Mouse (Mus musculus) midbrain, postnatal 0 days (tissue): ENCODE measurements around the gene Dmd. TPM values are rescaled to one million over a fixed set of nuclear protein-coding genes. Genes with fewer than 3 reads are reported as not detected.
A peak's percentile ranks its signal among the peaks of the same experiment; 100 is the strongest.
"Not testable (repeated sequence)": the region's sequence is repeated elsewhere in the genome, so short reads cannot be mapped to it uniquely, and the experiment has no call there.

Experiments
- ATAC-seq: fragments of 200-750 bp; cut with Nextera tagmentation; 2 replicates; pipeline ENCODE4 v1.8.0; 2017; ENCODE audit warnings: moderate number of reproducible peaks, mild to moderate bottlenecking, moderate TSS enrichment, moderate library complexity; ENCODE audit not compliant: low FRiP score
- DNase-seq: peaks from one replicate; pipeline ENCODE4 v3.0.0-alpha.2; 2015; ENCODE audit warnings: low spot score
- H3K27ac ChIP-seq: fragments of 300-500 bp; sonication (generic); 2 replicates; pipeline ENCODE4 v1.5.1; 2014; ENCODE audit warnings: low read depth, mild to moderate bottlenecking, low read length, mixed read lengths
- H3K27me3 ChIP-seq: fragments of 300-500 bp; sonication (generic); 2 replicates; pipeline ENCODE4 v1.6.1; 2014; ENCODE audit warnings: low read length, control low read depth, mixed read lengths; ENCODE audit not compliant: insufficient read depth
- H3K36me3 ChIP-seq: fragments of 300-500 bp; sonication (generic); 2 replicates; pipeline ENCODE4 v1.6.1; 2014; ENCODE audit warnings: low read length, control low read depth, mixed read lengths; ENCODE audit not compliant: insufficient read depth
- H3K4me1 ChIP-seq: fragments of 300-500 bp; sonication (generic); 2 replicates; pipeline ENCODE4 v1.6.1; 2014; ENCODE audit warnings: mild to moderate bottlenecking, control low read depth, antibody characterized with exemption, low read length, mixed read lengths; ENCODE audit not compliant: insufficient read depth
- H3K4me2 ChIP-seq: fragments of 300-500 bp; sonication (generic); 2 replicates; pipeline ENCODE4 v1.6.1; 2014; ENCODE audit warnings: low read depth, mild to moderate bottlenecking, low read length, mixed read lengths; ENCODE audit not compliant: poor library complexity, severe bottlenecking
- H3K4me3 ChIP-seq: fragments of 300-500 bp; sonication (generic); 2 replicates; pipeline ENCODE4 v1.5.1; 2014; ENCODE audit warnings: low read depth, mild to moderate bottlenecking, low read length, moderate library complexity
- H3K9ac ChIP-seq: fragments of 300-500 bp; sonication (generic); replicated peaks from 2 replicates; pipeline ENCODE4 v1.6.1; 2014; ENCODE audit warnings: mild to moderate bottlenecking, low read length, moderate library complexity, mixed read lengths; ENCODE audit not compliant: poor library complexity, severe bottlenecking
- H3K9me3 ChIP-seq: fragments of 300-500 bp; sonication (generic); 2 replicates; pipeline ENCODE4 v1.6.1; 2016; ENCODE audit warnings: low read length, control low read depth
- CTCF ChIP-seq: IDR thresholded peaks from 2 replicates; pipeline ENCODE4 v1.5.1; 2016; ENCODE audit warnings: antibody characterized with exemption, mild to moderate bottlenecking
- WGBS: fragments of 180-500 bp; shearing (Covaris S2); extraction: QIAGEN DNeasy Blood & Tissue Kit; methylation state at CpG from one replicate; pipeline ENCODE4 v1.1.7; 2014; 5-methylcytosine and 5-hydroxymethylcytosine counted together
- polyA plus RNA-seq: library from polyadenylated mRNA; unstranded; fragments of >200 nt; fragmentation: Nextera tagmentation; extraction: Ambion mirVana; gene quantifications from 2 replicates; pipeline ENCODE4 v1.2.1, GENCODE M21; 2015
- total RNA-seq: library from RNA; depleted of rRNA; stranded (reverse); fragments of >200 nt; gene quantifications from 2 replicates; pipeline ENCODE4 v1.2.3, GENCODE M21; 2014

Dmd gene
- total and polyA plus RNA-seq, 2 experiments from 2014 or later, result 22.6 to 55.6 TPM

DNA sequence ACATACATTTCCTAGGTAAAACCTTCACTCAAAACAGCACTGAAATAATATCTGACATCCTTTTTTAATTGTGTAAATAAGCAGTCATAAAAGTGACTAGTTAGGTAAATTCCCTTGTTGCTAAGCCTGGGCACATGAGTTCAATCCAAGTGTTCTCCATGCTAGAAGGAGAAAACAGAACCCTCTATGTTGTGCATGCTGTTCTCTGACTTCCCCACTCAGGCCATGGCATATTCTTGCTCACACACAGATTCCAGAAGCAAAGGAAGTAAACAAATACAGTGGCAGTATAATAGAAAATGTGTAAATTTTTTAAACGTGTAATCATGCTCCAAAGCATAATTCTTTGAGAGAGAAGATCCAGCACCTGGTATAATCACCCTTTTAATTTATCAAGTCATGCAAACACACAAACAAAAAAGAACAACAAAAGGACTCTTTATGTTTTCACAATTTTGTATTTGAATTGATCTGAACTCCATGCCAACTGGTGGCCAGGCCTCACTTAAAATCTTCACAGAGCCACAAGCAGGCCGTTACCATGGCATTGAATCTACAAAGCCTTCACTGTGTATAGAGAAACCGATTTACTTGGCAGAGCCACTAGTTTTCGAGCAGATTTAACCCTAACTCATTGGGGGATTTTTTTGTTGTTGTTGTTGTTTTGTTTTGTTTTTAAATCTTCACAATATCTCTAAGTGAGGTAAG lies 797.8 kb downstream of the Dmd start:
- Histone ChIP-seq H3K4me3 (no peak overlapping the region), H3K4me2 (no peak overlapping the region), H3K36me3 (no peaks in the 10 kb centered on the region), H3K27ac (no peak overlapping the region), H3K9me3 (no peaks in the 10 kb centered on the region), H3K9ac (no peak overlapping the region), H3K4me1 (no peaks in the 10 kb centered on the region), H3K27me3 (no peaks in the 10 kb centered on the region)
- DNase-seq, result peak; percentile 67
- TF ChIP-seq CTCF, result no peak
- no peak for ATAC-seq
- WGBS, result 31% methylated on average over 4 of the region's 4 CpGs

DNA sequence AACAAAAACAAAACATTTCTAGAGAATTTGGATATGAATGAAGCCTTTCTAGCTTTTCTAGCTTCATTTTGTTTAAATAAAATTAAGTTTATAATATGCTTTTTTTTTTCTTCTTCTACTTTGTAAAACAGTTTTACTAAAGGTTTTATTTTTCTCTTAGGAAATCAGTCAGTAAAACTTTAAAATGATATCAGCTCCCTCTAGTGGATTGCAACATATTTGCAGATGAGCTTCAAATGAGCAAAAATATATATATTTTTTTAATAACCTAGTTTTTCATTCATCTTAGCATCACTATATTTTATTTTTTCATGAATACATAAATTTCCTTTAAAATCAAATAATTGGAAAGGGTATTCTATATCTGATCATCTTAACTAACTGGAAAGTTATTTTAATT lies 838.7 kb downstream of the Dmd start:
- Histone ChIP-seq H3K4me2 (no peak overlapping the region), H3K9ac (no peak overlapping the region), H3K27me3 (no peaks in the 10 kb centered on the region), H3K36me3 (no peaks in the 10 kb centered on the region), H3K4me3 (no peak overlapping the region), H3K9me3 (no peaks in the 10 kb centered on the region), H3K27ac (no peak overlapping the region), H3K4me1 (no peaks in the 10 kb centered on the region)
- TF ChIP-seq CTCF, result peak; percentile 57
- ATAC-seq (no peak), DNase-seq (peak; percentile 21)

DNA sequence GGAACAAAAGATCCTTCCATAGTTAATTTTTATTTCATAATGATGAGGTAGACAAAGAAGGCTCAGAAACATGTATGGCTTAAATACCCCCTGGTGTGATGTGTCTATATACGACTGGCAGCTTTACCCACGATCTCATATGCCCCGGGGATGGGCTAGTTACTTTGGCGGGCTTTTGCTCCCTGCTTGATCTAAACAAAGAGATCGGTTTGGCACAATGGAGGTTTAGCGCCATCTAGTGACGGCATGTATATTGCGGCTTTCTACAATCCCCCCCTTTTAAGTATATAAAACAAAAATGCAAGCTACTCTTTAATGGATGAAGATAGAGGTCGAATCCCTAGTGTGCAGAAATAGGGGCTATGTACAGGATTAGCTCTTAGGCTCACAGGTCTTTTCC lies 918.8 kb downstream of the Dmd start:
- peak; percentile 26 for DNase-seq
- WGBS, result 50% methylated on average over 9 of the region's 9 CpGs
- not testable (repeated sequence) for ATAC-seq, H3K4me2 ChIP-seq, H3K4me3 ChIP-seq, H3K27ac ChIP-seq, H3K9ac ChIP-seq, H3K4me1 ChIP-seq, H3K9me3 ChIP-seq, H3K36me3 ChIP-seq, H3K27me3 ChIP-seq
- TF ChIP-seq CTCF, result peak; percentile 52

DNA sequence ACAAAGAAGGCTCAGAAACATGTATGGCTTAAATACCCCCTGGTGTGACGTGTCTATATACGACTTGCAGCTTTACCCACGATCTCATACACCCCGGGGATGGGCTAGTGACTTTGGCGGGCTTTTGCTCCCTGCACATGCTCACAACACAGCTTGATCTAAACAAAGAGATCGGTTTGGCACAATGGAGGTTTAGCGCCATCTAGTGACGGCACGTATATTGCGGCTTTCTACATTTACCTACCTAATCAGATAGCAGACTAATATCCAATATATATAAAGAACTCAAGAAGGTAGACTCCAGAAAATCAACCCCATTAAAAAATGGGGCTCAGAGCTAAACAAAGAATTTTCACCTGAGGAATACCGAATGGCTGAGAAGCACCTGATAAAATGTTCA lies 926.7 kb downstream of the Dmd start:
- H3K36me3 ChIP-seq, H3K4me1 ChIP-seq, ATAC-seq, H3K4me2 ChIP-seq, H3K27ac ChIP-seq, H3K27me3 ChIP-seq, H3K4me3 ChIP-seq, DNase-seq, H3K9ac ChIP-seq, H3K9me3 ChIP-seq: not testable (repeated sequence)
- 91% methylated on average over 11 of the region's 11 CpGs for WGBS

DNA sequence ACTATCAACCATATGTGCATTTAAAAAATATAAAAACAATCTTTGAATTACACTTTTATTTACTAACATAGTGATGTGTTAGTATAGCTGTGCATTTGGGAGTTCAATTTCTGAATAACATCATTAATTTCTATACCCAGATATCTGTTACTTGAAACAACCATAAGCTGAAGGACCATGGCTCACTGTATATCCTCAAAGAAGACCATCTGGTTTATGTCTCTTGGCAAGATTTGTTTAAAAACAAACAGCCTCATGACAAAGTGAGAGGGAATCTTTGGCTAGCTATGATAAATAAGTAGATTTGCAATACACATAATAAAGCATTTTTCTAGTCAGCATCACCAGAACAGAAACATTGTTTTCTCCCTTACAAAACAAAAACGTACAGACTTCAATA lies 1027.2 kb downstream of the Dmd start:
- Histone ChIP-seq H3K4me3 (no peak overlapping the region), H3K4me2 (no peak overlapping the region), H3K9ac (no peak overlapping the region), H3K9me3 (no peaks in the 10 kb centered on the region), H3K27ac (no peak overlapping the region), H3K4me1 (no peaks in the 10 kb centered on the region), H3K36me3 (no peaks in the 10 kb centered on the region), H3K27me3 (no peaks in the 10 kb centered on the region)
- DNase-seq (no peak), ATAC-seq (no peak)
- WGBS, result 62% methylated on average over 1 of the region's 1 CpGs
- no peak for TF ChIP-seq CTCF

DNA sequence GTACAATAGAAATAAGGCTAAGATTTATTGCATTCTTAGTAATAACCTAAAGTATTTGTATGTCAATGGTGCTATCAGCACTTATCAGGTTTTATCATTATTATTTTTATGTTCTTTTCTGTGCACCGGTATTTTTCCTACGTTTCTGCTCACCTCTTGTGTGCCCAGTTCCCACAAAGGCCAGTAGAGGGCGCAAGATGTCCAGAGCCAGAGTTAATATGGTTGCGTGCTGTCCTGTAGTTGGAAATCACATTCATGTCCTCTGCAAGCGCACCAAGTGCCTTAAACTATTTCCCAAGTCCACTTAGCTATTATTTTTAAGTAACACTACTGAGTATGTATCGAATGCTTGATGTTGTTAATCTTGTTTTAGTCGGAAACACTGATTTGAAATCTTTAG lies 1052.6 kb downstream of the Dmd start:
- WGBS, result 42% methylated on average over 7 of the region's 7 CpGs
- Histone ChIP-seq H3K4me2 (no peak overlapping the region), H3K27ac (no peak overlapping the region), H3K4me3 (no peak overlapping the region), H3K36me3 (no peaks in the 10 kb centered on the region), H3K4me1 (no peaks in the 10 kb centered on the region), H3K27me3 (no peaks in the 10 kb centered on the region), H3K9ac (no peak overlapping the region), H3K9me3 (no peaks in the 10 kb centered on the region)
- peak; percentile 77 for TF ChIP-seq CTCF
- ATAC-seq (no peak), DNase-seq (peak; percentile 40)

DNA sequence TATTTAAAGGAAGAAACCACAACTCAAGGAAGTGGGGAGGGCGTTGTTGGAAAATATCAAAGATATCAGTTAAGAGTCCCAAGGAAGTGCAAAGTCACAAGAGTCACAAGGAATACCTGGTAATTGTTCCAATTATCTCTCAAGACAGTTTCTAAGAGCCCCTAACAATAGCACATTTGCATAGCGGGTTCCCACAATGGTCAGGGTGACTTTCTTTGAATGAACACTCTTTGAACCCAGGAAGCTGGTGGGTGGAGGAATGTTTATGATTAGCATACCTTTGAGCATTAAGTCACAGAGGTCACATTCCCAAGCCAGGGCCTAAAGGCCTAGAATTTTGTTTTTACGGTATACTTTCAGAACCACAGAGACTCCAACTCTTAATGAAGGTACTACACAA lies 1113.8 kb downstream of the Dmd start:
- not testable (repeated sequence) for H3K4me3 ChIP-seq, H3K27ac ChIP-seq

More for the DNA sequence above, 1113.8 kb downstream of the Dmd start:
- not testable (repeated sequence) for DNase-seq, ATAC-seq, H3K36me3 ChIP-seq, H3K9ac ChIP-seq, H3K27me3 ChIP-seq, H3K4me1 ChIP-seq, H3K9me3 ChIP-seq, H3K4me2 ChIP-seq
- WGBS, result 85% methylated on average over 3 of the region's 3 CpGs
